Mouse (Mus musculus) kidney, adult 2 months (tissue): ENCODE data around the gene Polr3e. TPM values are rescaled to one million over a fixed set of nuclear protein-coding genes. Genes with fewer than 3 reads are reported as not detected.
"Not testable (repeated sequence)": the region's sequence is repeated elsewhere in the genome, so short reads cannot be mapped to it uniquely, and the experiment has no call there.

Experiments
- DNase-seq: peaks from one replicate; pipeline ENCODE4 v3.0.0; 2021
- H3K27ac ChIP-seq: fragments of 200-500 bp; 2 replicates; pipeline ENCODE4 v1.5.1; 2012; ENCODE audit warnings: low read depth, low read length, control low read depth, inconsistent platforms; ENCODE audit not compliant: insufficient read depth
- H3K27me3 ChIP-seq: fragments of 200-500 bp; replicated peaks from 2 replicates; pipeline ENCODE4 v1.6.1; 2012; ENCODE audit warnings: mild to moderate bottlenecking, moderate library complexity, low read length, inconsistent platforms; ENCODE audit not compliant: control insufficient read depth, insufficient read depth
- H3K36me3 ChIP-seq: fragments of 200-500 bp; 2 replicates; pipeline ENCODE4 v1.6.1; 2012; ENCODE audit warnings: mild to moderate bottlenecking, moderate library complexity, low read length, inconsistent platforms; ENCODE audit not compliant: control insufficient read depth, insufficient read depth
- H3K4me1 ChIP-seq: fragments of 200-500 bp; 2 replicates; pipeline ENCODE4 v1.6.1; 2011; ENCODE audit warnings: low read length; ENCODE audit not compliant: control insufficient read depth, insufficient read depth
- H3K4me3 ChIP-seq: fragments of 200-500 bp; 2 replicates; pipeline ENCODE4 v1.5.1; 2011; ENCODE audit warnings: mild to moderate bottlenecking, low read depth, low read length, control low read depth; ENCODE audit not compliant: insufficient read depth
- CTCF ChIP-seq: fragments of 200-500 bp; conservative IDR thresholded peaks from 2 replicates; pipeline ENCODE4 v1.5.1; 2011; ENCODE audit warnings: low read depth, mild to moderate bottlenecking, control low read depth, low read length, moderate library complexity, mixed read lengths; ENCODE audit not compliant: insufficient read depth, insufficient read length
- POLR2A ChIP-seq: fragments of 200-500 bp; IDR thresholded peaks from one replicate; pipeline ENCODE4 v1.6.1; 2011; ENCODE audit warnings: low read depth, low read length, control low read depth
- WGBS: fragments of 180-500 bp; shearing (Covaris S2); methylation state at CpG from one replicate; pipeline ENCODE4 v1.1.7; 2018; 5-methylcytosine and 5-hydroxymethylcytosine counted together
- polyA plus RNA-seq: library from polyadenylated mRNA; depleted of rRNA; stranded (reverse); fragments of >200 nt; gene quantifications from 2 replicates; pipeline ENCODE4 v1.2.3, GENCODE M21; 2012

Polr3e gene
- polyA plus RNA-seq, 1 experiment, result 26.9 TPM

GRCm38 (mm10) chr7:120936522-120936921 lies 19.0 kb downstream of the Polr3e start:
- Histone ChIP-seq H3K4me3 (no peak overlapping the region), H3K4me1 (no peaks in the 10 kb centered on the region; the same call in 1 of the 2 replicates), H3K27ac (no peak overlapping the region), H3K27me3 (no peaks in the 10 kb centered on the region), H3K36me3 (no peaks in the 10 kb centered on the region)
- TF ChIP-seq CTCF (no peak), POLR2A (no peak)
- DNase-seq, result no peak
- WGBS, result 91% methylated on average over 4 of the region's 4 CpGs

- H3K4me1 ChIP-seq, result peaks cover 4% of the 10 kb centered on the region
- 59% methylated on average over 9 of the region's 9 CpGs for WGBS
- no peaks in the 10 kb centered on the region for H3K27me3 ChIP-seq
- TF ChIP-seq POLR2A (no peak), CTCF (no peak)
- no peaks in the 10 kb centered on the region; the same call in 1 of the 2 replicates for H3K36me3 ChIP-seq
- H3K27ac ChIP-seq, result no peak overlapping the region
- peak; percentile 62 for DNase-seq
- H3K4me3 ChIP-seq, result no peak overlapping the region
Measured at GRCm38 (mm10) chr7:120938206-120938605, 20.7 kb downstream of the Polr3e start.

- TF ChIP-seq POLR2A, result peak; percentile 62
- no peak for TF ChIP-seq CTCF
- Histone ChIP-seq H3K27me3 (no peaks in the 10 kb centered on the region), H3K4me3 (peak overlapping the region; percentile 79), H3K4me1 (peaks cover 10% of the 10 kb centered on the region), H3K27ac (peak overlapping the region; percentile 94), H3K36me3 (peaks cover 5% of the 10 kb centered on the region; the same call in 1 of the 2 replicates)
- WGBS, result 71% methylated on average over 12 of the region's 12 CpGs
- DNase-seq, result peak; percentile 93
Measured at GRCm38 (mm10) chr7:120940343-120940742, 22.8 kb downstream of the Polr3e start.

- WGBS, result 66% methylated on average over 6 of the region's 6 CpGs
- TF ChIP-seq CTCF (no peak), POLR2A (no peak)
- no peak for DNase-seq
- Histone ChIP-seq H3K27ac (peak overlapping the region; percentile 94), H3K4me1 (peaks cover 12% of the 10 kb centered on the region), H3K27me3 (no peaks in the 10 kb centered on the region), H3K36me3 (peaks cover 8% of the 10 kb centered on the region; the same call in 1 of the 2 replicates), H3K4me3 (peak overlapping the region; percentile 79)
Measured at GRCm38 (mm10) chr7:120941214-120941613, 23.7 kb downstream of the Polr3e start.

GRCm38 (mm10) chr7:120942506-120942905 lies 25.0 kb downstream of the Polr3e start:
- H3K27me3 ChIP-seq, result no peaks in the 10 kb centered on the region
- H3K36me3 ChIP-seq, result peaks cover 10% of the 10 kb centered on the region; the same call in 1 of the 2 replicates
- H3K4me3 ChIP-seq, result peak overlapping the region; percentile 79
- 28% methylated on average over 1 of the region's 1 CpGs for WGBS
- H3K27ac ChIP-seq, result peak overlapping the region; percentile 94
- no peak for TF ChIP-seq CTCF
- no peak for TF ChIP-seq POLR2A
- peaks cover 15% of the 10 kb centered on the region for H3K4me1 ChIP-seq
- DNase-seq, result peak; percentile 68

- H3K27me3 ChIP-seq, result no peaks in the 10 kb centered on the region
- 30% methylated on average over 7 of the region's 8 CpGs for WGBS
- H3K4me3 ChIP-seq, result no peak overlapping the region
- peak overlapping the region; percentile 89; the same call in 1 of the 2 replicates for H3K27ac ChIP-seq
- peaks cover 11% of the 10 kb centered on the region for H3K36me3 ChIP-seq
- peaks cover 20% of the 10 kb centered on the region for H3K4me1 ChIP-seq
- peak; percentile 84 for DNase-seq
- no peak for TF ChIP-seq CTCF
- TF ChIP-seq POLR2A, result no peak
Measured at GRCm38 (mm10) chr7:120943936-120944509, 26.5 kb downstream of the Polr3e start.

GRCm38 (mm10) chr7:120953591-120953990 lies 36.0 kb downstream of the Polr3e start:
- not testable (repeated sequence) for H3K4me1 ChIP-seq, H3K27ac ChIP-seq, H3K36me3 ChIP-seq, H3K4me3 ChIP-seq, DNase-seq, H3K27me3 ChIP-seq
- WGBS, result 83% methylated on average over 7 of the region's 7 CpGs

- WGBS, result 85% methylated on average over 2 of the region's 2 CpGs
- Histone ChIP-seq H3K27ac (no peak overlapping the region), H3K27me3 (no peaks in the 10 kb centered on the region), H3K36me3 (peaks cover 9% of the 10 kb centered on the region), H3K4me3 (no peak overlapping the region), H3K4me1 (peaks cover 12% of the 10 kb centered on the region; the same call in 1 of the 2 replicates)
- TF ChIP-seq CTCF (no peak), POLR2A (no peak)
- no peak for DNase-seq
Measured at GRCm38 (mm10) chr7:120960116-120960515, 42.6 kb downstream of the Polr3e start.
